Mouse (Mus musculus) liver, postnatal 0 days (tissue): ENCODE data around the gene Ptrhd1.
"Not testable (repeated sequence)": the region's sequence is repeated elsewhere in the genome, so short reads cannot be mapped to it uniquely, and the experiment has no call there.

Experiments
- CTCF ChIP-seq: sonication (generic); IDR thresholded peaks from 2 replicates; pipeline ENCODE4 v1.5.1; 2016; ENCODE audit warnings: antibody characterized with exemption, low read depth
- EP300 ChIP-seq: IDR thresholded peaks from 2 replicates; pipeline ENCODE4 v1.6.1; 2016; ENCODE audit warnings: antibody characterized with exemption, low read depth, mild to moderate bottlenecking

- TF ChIP-seq CTCF, EP300: not testable (repeated sequence)
These were observed 6.5 kb downstream of the Ptrhd1 start for GRCm38 (mm10) chr12:4240281-4240680.
